Mouse (Mus musculus): ENCODE measurements at regions not wholly inside any gene's neighbourhood (a gene's known extent, or its start where the extent isn't known, plus 50 kb on each side); places are given as distances from the start of the nearest gene placed in this dataset.

DNA sequence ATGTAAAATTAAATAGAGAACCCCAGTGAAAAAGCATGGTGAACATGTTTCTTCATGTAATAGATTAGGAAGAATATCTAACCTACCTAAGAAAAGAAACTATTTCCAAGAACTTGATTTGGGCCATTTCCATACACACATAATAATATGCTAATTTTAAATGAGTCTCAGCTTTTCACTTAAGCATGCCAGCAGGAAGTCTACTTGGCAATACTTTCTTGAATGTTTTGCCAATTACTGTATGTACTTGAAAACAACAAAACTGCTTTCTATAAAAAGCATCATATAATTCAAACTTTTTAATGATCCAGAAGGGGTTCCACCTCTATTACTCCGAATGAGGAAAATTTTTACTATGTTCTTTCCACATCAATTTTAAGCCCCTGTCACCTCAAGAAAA is 1036.9 kb downstream of the Pcdh17 start:
- no peak overlapping the region for H3K9ac ChIP-seq
- no peaks in the 10 kb centered on the region for H3K9me3 ChIP-seq (replicated peaks)
- H3K36me3 ChIP-seq = no peaks in the 10 kb centered on the region
- no peak for ATAC-seq (ENCODE audit: low FRiP score)
- H3K27ac ChIP-seq = no peak overlapping the region
- no peak overlapping the region for H3K4me2 ChIP-seq (replicated peaks)
- H3K4me1 ChIP-seq = no peaks in the 10 kb centered on the region
- WGBS = 88% methylated on average over 1 of the region's 1 CpGs
- no peak overlapping the region for H3K4me3 ChIP-seq
- no peaks in the 10 kb centered on the region for H3K27me3 ChIP-seq

GRCm38 (mm10) chr14:85507419-85508170 is 1064.2 kb downstream of the Pcdh17 start:
- ATAC-seq (ENCODE audit: low FRiP score) = peak; percentile 79
- no peaks in the 10 kb centered on the region for H3K36me3 ChIP-seq
- no peak overlapping the region for H3K4me2 ChIP-seq (replicated peaks)
- no peaks in the 10 kb centered on the region for H3K4me1 ChIP-seq
- no peak overlapping the region for H3K9ac ChIP-seq
- H3K27ac ChIP-seq = peak overlapping the region; percentile 55; the same call in 1 of the 2 replicates
- no peaks in the 10 kb centered on the region for H3K9me3 ChIP-seq (replicated peaks)
- H3K27me3 ChIP-seq = no peaks in the 10 kb centered on the region
- H3K4me3 ChIP-seq = no peak overlapping the region
- WGBS = 51% methylated on average over 2 of the region's 2 CpGs

DNA sequence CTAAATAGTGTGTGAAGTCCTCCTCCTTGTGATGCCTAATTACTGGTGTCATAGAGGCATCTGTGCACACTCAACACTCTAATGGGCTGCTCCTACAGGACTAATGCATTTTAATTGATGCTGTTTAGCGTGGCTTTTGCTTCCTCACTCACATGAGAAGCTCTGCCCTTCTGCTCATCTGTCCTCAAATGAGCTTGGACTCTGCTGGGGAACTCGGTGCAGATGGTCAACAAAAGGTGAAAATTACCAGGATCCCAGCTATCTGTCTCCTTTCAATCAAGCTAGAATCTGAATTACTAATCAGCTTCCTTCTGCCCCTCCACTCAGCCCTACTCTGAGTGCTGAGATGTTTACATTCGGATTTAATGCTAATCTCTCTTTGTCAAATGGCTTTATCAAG is 1065.2 kb downstream of the Pcdh17 start:
- WGBS = 15% methylated on average over 3 of the region's 3 CpGs
- Histone ChIP-seq H3K4me2 (replicated peaks) (no peak overlapping the region), H3K36me3 (no peaks in the 10 kb centered on the region), H3K4me3 (no peak overlapping the region), H3K9me3 (replicated peaks) (no peaks in the 10 kb centered on the region), H3K27ac (no peak overlapping the region; the same call in 1 of the 2 replicates), H3K9ac (no peak overlapping the region), H3K27me3 (no peaks in the 10 kb centered on the region), H3K4me1 (no peaks in the 10 kb centered on the region)
- peak; percentile 91 for ATAC-seq (ENCODE audit: low FRiP score)

Measured in hindbrain, embryonic 12.5 days (tissue).